7 mouse cellular contexts compared by ENCODE assay signal in the genomic region with DNA sequence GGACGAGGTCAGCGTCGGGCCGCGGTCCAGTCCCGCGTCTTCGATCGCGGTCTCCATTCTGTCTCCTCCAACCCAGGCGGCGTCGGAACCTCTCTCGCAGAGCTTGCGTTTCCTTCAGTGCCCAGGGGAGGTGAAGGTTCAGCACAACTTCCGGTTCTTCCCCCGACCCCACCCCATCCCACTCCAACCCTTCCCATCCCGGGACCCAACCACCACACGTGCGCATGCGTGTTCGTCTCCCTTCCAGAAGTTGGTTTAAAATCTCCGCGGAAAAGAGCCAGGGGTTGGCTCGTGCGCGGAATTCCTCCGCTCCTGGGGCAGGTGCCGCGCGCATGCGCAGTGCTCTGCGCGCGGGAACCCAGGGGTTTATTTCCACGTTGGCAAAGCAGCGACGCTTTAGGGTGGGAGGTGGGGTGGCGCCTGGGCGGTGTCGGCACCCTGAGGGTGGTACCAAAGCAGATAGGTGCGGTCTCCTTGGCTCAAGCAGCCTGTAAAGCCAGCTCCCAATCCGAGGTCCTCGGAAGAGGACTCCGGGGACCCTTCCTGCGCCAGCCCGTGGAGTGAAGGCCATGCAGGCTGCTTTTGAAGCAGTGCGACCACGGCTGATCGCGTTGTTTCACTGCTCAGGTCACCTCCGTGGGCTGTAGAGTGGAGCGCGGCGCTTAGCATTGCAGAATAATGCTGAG. TPM values are rescaled to one million over a fixed set of nuclear protein-coding genes. Genes with fewer than 3 reads are reported as not detected.
DNase-seq lines count a peak whose midpoint lies in the region; ATAC-seq lines count a peak whose summit lies in the region.

2310057M21Rik (minus strand) TSS at position 145 of the 686 bp plus-strand sequence.

- DNase-seq in adrenal gland, adult 18-20 months (ENCODE audit: low spot score in 2 of 2): peak; percentile 88
- peak; percentile 99 for DNase-seq in embryo, embryonic 10.5 days (ENCODE audit: low spot score)
- DNase-seq in gastrocnemius, postnatal 14 days: peak; percentile 96
- DNase-seq in left cerebral cortex, postnatal 10 days (ENCODE audit: extremely low spot score in 1 of 2, low spot score in 2 of 2): peak; percentile 94 to 96
- peak; percentile 96 for DNase-seq in right cerebral cortex, postnatal 4 days

- intact Hi-C loops in gastrocnemius, postnatal 14 days (cut with DNase I; ENCODE audit: low total_unique reads): no loop called here
- intact Hi-C loops in left cerebral cortex, postnatal 10 days (cut with DNase I): no loop called here

- peak; percentile 91 for ATAC-seq in inflammation-experienced regulatory T-cells, adult 6 months
- ATAC-seq in megakaryocyte-erythroid progenitor cell, adult 5-6 weeks (replicated peaks; ENCODE audit: low FRiP score, low TSS enrichment, poor library complexity, severe bottlenecking): peak; percentile 92

RNA-seq across cellular contexts. Expression of gene 2310057M21Rik, which starts in this region (rescaled TPM):
- 10 to 100 TPM; 11.2 to 17.2 TPM for total RNA-seq in adrenal gland, adult 18-20 months (2021)
- total RNA-seq in gastrocnemius, postnatal 14 days (2021): 10 to 100 TPM; 13.2 to 14.0 TPM
- 10 to 100 TPM; 21.7 to 26.3 (median 23.0) TPM for polyA plus RNA-seq in inflammation-experienced regulatory T-cells, adult 6 months (2017; shearing (Covaris generic))
- total RNA-seq in left cerebral cortex, postnatal 10 days (2021): 10 to 100 TPM; 27.1 to 34.8 TPM
- 8.0 and 14.3 TPM in 2 replicates for total RNA-seq in megakaryocyte-erythroid progenitor cell, adult 5-6 weeks (2014; fragmentation: Nextera tagmentation)
- total RNA-seq in megakaryocyte-erythroid progenitor cell, adult 5-6 weeks (2017): 4.1 and 12.4 TPM in 2 replicates

Comparison
In these comparisons a context has a peak if more than half of its experiments do, and no peak if none do; other contexts are left out.
1. Peak in every context shown above with its lines: DNase-seq and ATAC-seq.